Mouse (Mus musculus) lung, adult 2 months (tissue): ENCODE data around the gene Evx1.

ENCODE experiments used
- CTCF ChIP-seq: fragments of 200-500 bp; IDR thresholded peaks from 2 replicates; pipeline ENCODE4 v1.5.1; 2011; ENCODE audit warnings: mild to moderate bottlenecking, low read length, control low read depth; ENCODE audit not compliant: insufficient read depth
- POLR2A ChIP-seq: fragments of 200-500 bp; IDR thresholded peaks from 2 replicates; pipeline ENCODE4 v1.6.1; 2011; ENCODE audit warnings: low read depth, mild to moderate bottlenecking, control low read depth, low read length, borderline replicate concordance; ENCODE audit errors: extremely low read depth

DNA sequence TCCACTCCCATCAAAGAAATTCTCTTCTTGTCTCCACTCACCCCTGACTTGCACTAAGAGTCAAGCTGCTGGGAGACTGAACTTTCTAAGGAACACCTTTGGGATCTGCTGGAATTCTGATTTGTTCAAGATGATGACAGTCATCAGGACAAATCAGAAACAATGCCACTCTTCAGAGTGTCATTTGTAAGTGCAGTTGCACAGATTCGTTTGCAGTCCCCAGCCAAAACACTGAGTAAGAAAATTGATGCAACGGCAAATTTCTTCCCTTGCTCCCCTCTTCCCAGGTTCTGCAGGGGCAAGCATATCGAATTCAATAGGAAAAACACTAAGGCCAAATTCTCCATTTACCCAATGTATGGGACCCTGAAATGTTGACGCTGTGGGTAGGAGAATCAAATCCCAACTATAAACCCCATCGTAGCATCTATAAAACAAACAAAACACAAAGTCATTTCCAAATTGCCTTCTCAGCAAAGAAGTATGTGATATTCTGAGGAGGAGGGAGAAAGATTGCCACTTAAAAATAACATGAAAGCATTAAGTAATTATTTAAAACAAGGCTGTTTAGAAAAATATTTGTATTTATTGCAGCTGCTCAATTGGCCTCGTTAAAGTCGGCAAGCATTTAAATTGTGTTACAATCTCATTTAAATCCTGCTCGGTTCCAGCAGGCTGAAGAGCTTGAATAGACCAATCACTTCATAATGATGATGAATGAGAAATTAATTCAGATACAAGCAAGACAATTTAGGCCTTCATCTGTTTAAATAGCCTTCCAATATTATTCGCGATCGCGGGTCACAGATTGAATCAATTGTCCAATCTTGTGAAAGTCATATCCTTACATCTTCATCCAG lies 7.9 kb downstream of the Evx1 start:
- TF ChIP-seq CTCF (no peak), POLR2A (no peak)
